Mouse (Mus musculus): Measurements from ENCODE around the gene Gm49395. TPM values are rescaled to one million over a fixed set of nuclear protein-coding genes. Genes with fewer than 3 reads are reported as not detected.

Gene Gm49395
- polyA plus RNA-seq, 1 experiment from 2014 or later, result 1.8 TPM

DNA sequence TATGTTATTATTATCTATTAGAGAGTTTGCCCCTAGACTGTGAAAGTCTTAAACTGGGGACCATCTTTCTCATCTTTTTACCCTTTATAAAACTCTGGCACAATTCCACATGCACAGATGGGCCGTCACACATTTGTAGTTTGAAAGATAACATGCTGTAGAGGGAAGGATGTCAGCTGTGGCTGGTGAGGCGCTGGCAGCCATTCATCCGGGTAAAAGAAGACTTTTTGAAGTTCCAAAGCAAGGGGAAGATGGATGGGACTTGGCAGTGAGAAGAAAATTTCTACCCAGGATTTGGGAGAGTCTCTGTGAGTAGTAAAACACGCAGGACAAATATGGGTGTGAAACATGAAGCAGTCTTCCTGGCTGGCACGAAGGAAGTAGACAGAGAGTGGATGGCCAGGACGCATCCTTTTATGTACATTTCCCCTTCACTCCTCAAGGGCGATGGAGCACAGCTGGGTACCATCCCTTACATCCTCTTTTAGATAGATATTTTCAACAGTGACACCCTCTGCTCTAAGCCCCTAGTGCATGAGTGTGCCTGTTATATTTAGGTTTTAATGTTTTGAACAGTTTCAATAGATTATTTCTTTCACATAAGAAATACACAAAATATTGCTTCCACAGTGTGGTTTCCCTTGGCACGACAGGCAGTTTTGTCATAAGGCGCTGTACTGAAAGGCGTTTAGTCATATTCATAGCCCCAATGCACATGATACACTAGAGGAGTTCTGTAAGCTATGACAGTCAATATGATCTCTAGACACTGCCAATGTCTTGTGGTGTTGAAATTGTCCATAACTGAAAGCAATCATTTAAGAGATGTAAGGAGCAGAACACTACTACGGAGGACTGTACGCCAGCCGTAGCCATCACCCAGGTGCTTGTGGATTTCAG lies 50.8 kb downstream of the Gm49395 start:
- no peak overlapping the region for H3K4me2 ChIP-seq (ENCODE audit: low read length)
- 86% methylated on average over 13 of the region's 13 CpGs for WGBS
- no peaks in the 10 kb centered on the region for H3K9me3 ChIP-seq (replicated peaks; ENCODE audit: control insufficient read depth, low read length, poor library complexity, severe bottlenecking)
- H3K27ac ChIP-seq (ENCODE audit: low read length), result no peak overlapping the region
- no peaks in the 10 kb centered on the region for H3K36me3 ChIP-seq (ENCODE audit: control insufficient read depth, insufficient read depth, low read length)
- H3K4me1 ChIP-seq (ENCODE audit: control insufficient read depth, insufficient read depth, low read length), result no peaks in the 10 kb centered on the region
- ATAC-seq, result no peak
- no peaks in the 10 kb centered on the region for H3K27me3 ChIP-seq (ENCODE audit: control insufficient read depth, insufficient read depth, low read depth, low read length)
- no peak overlapping the region for H3K9ac ChIP-seq (ENCODE audit: low read depth, low read length)
- no peak overlapping the region for H3K4me3 ChIP-seq (ENCODE audit: low read depth, low read length)

DNA sequence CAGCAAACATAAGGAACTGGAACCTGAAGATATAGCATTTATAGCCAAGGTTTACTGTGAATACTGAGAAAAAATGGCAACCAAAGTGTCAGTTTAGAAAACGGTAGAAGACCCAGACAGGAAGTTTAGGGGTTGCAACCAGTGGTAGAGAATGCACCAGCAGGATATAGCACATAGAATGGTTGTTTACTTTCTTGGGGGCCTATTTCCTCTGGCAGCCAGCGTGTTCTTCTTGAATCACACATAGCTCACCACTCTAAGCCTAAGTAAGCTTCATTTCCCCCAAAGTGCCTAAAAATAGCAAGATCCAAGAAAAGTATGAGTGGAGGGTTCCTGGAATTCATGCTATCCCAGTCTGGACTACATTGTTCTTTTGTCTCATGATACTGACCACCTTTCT lies 59.1 kb downstream of the Gm49395 start:
- Histone ChIP-seq H3K4me3 (ENCODE audit: low read depth, low read length) (no peak overlapping the region), H3K9ac (ENCODE audit: low read depth, low read length) (no peak overlapping the region), H3K4me2 (ENCODE audit: low read length) (no peak overlapping the region), H3K4me1 (ENCODE audit: control insufficient read depth, insufficient read depth, low read length) (no peaks in the 10 kb centered on the region), H3K9me3 (replicated peaks; ENCODE audit: control insufficient read depth, low read length, poor library complexity, severe bottlenecking) (no peaks in the 10 kb centered on the region), H3K27ac (ENCODE audit: low read length) (no peak overlapping the region), H3K27me3 (ENCODE audit: control insufficient read depth, insufficient read depth, low read depth, low read length) (no peaks in the 10 kb centered on the region), H3K36me3 (ENCODE audit: control insufficient read depth, insufficient read depth, low read length) (no peaks in the 10 kb centered on the region)
- no peak for ATAC-seq
- whole genome bisulfite sequencing, result 84% methylated on average over 2 of the region's 2 CpGs

DNA sequence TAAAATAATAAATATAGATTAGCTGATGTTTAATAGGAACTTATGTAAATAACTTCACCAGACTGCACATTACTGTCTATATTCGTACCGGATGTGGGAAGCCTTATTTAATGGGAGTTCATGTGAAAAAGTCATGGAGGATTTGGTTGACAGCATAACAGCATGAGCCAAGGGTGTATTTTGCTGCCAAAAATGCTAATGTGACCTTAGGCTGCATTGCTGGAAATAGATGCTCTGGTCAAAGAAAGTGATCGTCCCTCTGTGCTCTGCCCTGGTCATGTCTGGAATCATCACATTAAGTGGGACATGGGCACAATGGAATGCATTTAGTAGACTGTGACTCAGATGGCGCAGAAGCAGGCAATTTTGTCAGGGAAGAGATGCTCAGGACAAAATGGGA lies 64.4 kb downstream of the Gm49395 start:
- H3K4me1 ChIP-seq (ENCODE audit: control insufficient read depth, insufficient read depth, low read length), result no peaks in the 10 kb centered on the region

DNA sequence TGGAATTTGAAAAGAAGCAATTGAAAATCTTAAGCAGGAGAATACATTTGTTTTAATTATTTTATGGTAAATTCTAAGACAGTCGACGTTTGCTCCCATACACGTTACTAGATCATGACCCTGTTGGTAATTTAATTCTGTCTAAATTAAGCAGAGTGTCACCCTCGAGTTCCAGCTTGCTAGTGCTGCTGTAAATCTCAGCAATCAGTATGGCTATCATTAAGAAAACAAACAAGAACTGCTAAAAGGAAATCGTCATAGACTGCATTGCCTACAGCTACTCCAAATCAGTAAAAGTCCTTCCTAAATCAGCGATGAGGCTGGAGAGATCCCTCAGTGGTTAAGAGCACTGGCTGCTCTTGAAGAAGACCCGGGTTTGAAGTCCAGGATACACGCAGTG lies 66.3 kb downstream of the Gm49395 start:
- no peak overlapping the region for H3K27ac ChIP-seq (ENCODE audit: low read length)
- H3K4me2 ChIP-seq (ENCODE audit: low read length), result no peak overlapping the region
- WGBS, result 87% methylated on average over 8 of the region's 8 CpGs
- H3K9ac ChIP-seq (ENCODE audit: low read depth, low read length), result no peak overlapping the region
- H3K36me3 ChIP-seq (ENCODE audit: control insufficient read depth, insufficient read depth, low read length), result no peaks in the 10 kb centered on the region
- H3K4me1 ChIP-seq (ENCODE audit: control insufficient read depth, insufficient read depth, low read length), result no peaks in the 10 kb centered on the region
- no peak for ATAC-seq
- no peaks in the 10 kb centered on the region for H3K27me3 ChIP-seq (ENCODE audit: control insufficient read depth, insufficient read depth, low read depth, low read length)
- H3K4me3 ChIP-seq (ENCODE audit: low read depth, low read length), result no peak overlapping the region
- no peaks in the 10 kb centered on the region for H3K9me3 ChIP-seq (replicated peaks; ENCODE audit: control insufficient read depth, low read length, poor library complexity, severe bottlenecking)

More for the DNA sequence above, 64.4 kb downstream of the Gm49395 start:
- Histone ChIP-seq H3K4me2 (ENCODE audit: low read length) (no peak overlapping the region), H3K36me3 (ENCODE audit: control insufficient read depth, insufficient read depth, low read length) (no peaks in the 10 kb centered on the region), H3K4me3 (ENCODE audit: low read depth, low read length) (no peak overlapping the region), H3K9ac (ENCODE audit: low read depth, low read length) (no peak overlapping the region), H3K27ac (ENCODE audit: low read length) (no peak overlapping the region), H3K9me3 (replicated peaks; ENCODE audit: control insufficient read depth, low read length, poor library complexity, severe bottlenecking) (no peaks in the 10 kb centered on the region), H3K27me3 (ENCODE audit: control insufficient read depth, insufficient read depth, low read depth, low read length) (no peaks in the 10 kb centered on the region)
- no peak for ATAC-seq
- WGBS, result 61% methylated on average over 4 of the region's 4 CpGs

DNA sequence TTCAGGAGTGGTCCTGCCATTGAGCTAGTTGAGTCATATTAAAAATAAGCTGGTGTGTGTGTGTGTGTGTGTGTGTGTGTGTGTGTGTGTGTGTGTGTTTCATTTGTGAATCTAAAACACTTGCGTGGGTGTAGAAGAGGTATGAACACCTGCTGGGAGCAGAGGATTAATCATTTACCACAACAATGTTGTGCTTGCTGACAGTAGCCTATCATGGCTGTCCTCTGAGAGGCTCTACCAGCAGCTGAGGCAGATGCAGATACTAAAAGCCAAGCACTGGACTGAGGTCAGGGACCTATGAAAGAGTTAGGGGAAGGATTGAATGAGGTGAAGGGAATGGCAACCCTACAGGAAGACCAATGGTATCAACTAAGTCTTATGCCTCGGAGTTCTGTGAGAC lies 68.6 kb downstream of the Gm49395 start:
- Histone ChIP-seq H3K4me1 (ENCODE audit: control insufficient read depth, insufficient read depth, low read length) (no peaks in the 10 kb centered on the region), H3K4me2 (ENCODE audit: low read length) (no peak overlapping the region), H3K27ac (ENCODE audit: low read length) (no peak overlapping the region), H3K27me3 (ENCODE audit: control insufficient read depth, insufficient read depth, low read depth, low read length) (no peaks in the 10 kb centered on the region), H3K9me3 (replicated peaks; ENCODE audit: control insufficient read depth, low read length, poor library complexity, severe bottlenecking) (no peaks in the 10 kb centered on the region), H3K4me3 (ENCODE audit: low read depth, low read length) (no peak overlapping the region), H3K9ac (ENCODE audit: low read depth, low read length) (no peak overlapping the region), H3K36me3 (ENCODE audit: control insufficient read depth, insufficient read depth, low read length) (no peaks in the 10 kb centered on the region)
- 91% methylated on average over 2 of the region's 2 CpGs for WGBS
- no peak for ATAC-seq

DNA sequence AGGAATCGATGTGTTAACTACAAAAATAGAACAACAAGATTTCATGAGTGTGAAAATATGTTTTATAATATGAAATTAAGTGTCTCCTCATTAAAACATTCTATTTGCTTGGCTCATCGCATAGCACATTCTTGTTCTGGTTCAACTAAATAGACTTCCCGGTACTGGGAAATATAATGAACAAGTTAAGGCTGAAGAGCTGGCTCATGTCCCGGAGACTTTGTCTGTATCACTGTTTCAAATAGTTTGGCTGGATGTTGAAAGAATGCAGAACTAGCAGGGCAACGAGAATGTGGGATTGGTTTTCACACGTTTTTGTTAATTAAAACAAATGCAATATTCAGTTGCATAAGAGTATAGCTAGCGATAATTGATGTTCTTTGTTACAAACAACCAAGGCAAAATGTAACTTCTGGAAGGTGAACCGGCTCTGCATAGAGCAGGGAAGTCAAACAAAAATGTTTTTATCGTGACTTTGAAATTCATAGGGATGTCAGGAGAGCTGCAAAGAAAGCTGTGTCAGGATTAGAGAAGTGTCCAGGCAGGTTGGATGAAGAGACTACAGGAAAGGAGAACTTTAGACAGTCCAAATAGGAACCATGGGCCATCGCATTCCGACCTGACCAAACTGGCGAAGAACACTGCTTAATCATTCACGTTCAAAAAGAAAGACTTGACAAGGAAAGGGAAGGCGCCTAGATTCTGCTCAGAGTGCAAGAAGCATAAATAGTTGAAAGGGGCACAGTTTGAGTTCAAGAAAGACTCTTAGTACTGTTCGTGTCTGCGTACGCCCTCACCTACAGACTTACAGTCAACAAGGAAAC lies 70.3 kb downstream of the Gm49395 start:
- 85% methylated on average over 17 of the region's 17 CpGs for WGBS
- Histone ChIP-seq H3K36me3 (ENCODE audit: control insufficient read depth, insufficient read depth, low read length) (no peaks in the 10 kb centered on the region), H3K4me2 (ENCODE audit: low read length) (no peak overlapping the region), H3K27ac (ENCODE audit: low read length) (no peak overlapping the region), H3K4me3 (ENCODE audit: low read depth, low read length) (no peak overlapping the region), H3K9ac (ENCODE audit: low read depth, low read length) (no peak overlapping the region), H3K27me3 (ENCODE audit: control insufficient read depth, insufficient read depth, low read depth, low read length) (no peaks in the 10 kb centered on the region), H3K9me3 (replicated peaks; ENCODE audit: control insufficient read depth, low read length, poor library complexity, severe bottlenecking) (no peaks in the 10 kb centered on the region), H3K4me1 (ENCODE audit: control insufficient read depth, insufficient read depth, low read length) (no peaks in the 10 kb centered on the region)
- no peak for ATAC-seq

DNA sequence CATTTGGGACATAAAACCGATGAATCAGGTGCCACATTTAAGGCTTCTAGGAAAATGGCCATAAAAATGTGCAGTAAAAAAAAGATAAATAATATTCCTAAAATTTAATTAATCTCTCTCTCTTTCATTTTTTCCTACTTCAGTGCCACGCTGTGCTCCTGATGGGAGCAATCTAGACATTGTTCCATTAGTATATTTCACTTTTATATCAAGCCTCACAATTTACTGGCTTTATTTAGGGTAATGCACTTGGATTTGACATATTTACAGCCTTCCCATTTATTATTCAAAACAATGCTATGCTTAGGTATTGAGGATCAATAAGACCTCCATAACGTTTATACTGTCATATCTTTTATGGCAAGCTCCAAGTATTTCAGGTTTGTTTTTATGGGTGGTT lies 76.3 kb downstream of the Gm49395 start:
- H3K9me3 ChIP-seq (replicated peaks; ENCODE audit: control insufficient read depth, low read length, poor library complexity, severe bottlenecking), result no peaks in the 10 kb centered on the region
- whole genome bisulfite sequencing, result 86% methylated on average over 3 of the region's 3 CpGs
- H3K9ac ChIP-seq (ENCODE audit: low read depth, low read length), result no peak overlapping the region
- no peak for ATAC-seq
- H3K4me1 ChIP-seq (ENCODE audit: control insufficient read depth, insufficient read depth, low read length), result no peaks in the 10 kb centered on the region
- no peak overlapping the region for H3K4me2 ChIP-seq (ENCODE audit: low read length)
- H3K36me3 ChIP-seq (ENCODE audit: control insufficient read depth, insufficient read depth, low read length), result no peaks in the 10 kb centered on the region
- H3K27ac ChIP-seq (ENCODE audit: low read length), result no peak overlapping the region
- no peak overlapping the region for H3K4me3 ChIP-seq (ENCODE audit: low read depth, low read length)
- no peaks in the 10 kb centered on the region for H3K27me3 ChIP-seq (ENCODE audit: control insufficient read depth, insufficient read depth, low read depth, low read length)

DNA sequence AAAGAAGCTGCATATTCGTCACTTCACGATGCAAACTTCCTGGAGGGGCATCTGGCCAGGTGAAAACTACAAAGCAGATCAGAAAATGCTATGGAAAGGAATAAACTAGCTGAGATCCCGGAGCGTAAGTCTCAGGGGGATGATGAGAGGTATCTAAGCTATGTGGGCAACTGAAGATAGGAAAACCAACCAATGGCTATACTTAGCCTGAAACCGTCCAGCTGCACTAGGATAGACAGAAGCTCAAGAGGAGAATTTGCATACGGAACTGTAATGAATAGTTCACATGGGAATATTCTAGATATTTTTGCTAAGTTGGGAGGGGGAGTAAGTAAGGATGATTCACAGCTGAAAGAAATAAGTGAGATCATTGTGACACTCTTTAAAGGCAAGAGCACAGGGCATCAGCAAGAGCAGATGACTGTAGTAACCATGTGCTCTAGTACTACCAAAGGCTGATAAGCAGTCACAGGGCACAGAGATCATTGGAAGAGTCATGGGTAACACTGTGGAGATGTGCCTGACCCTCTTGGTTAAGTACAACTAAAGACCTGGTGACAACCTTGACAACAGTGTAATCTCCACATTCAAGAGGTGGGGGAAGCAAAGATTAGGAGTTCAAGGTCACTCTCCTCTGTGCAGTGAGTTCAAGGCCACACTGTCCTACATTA lies 79.5 kb downstream of the Gm49395 start:
- H3K27me3 ChIP-seq (ENCODE audit: control insufficient read depth, insufficient read depth, low read depth, low read length), result no peaks in the 10 kb centered on the region
- no peak overlapping the region for H3K27ac ChIP-seq (ENCODE audit: low read length)
- no peak overlapping the region for H3K9ac ChIP-seq (ENCODE audit: low read depth, low read length)
- H3K4me2 ChIP-seq (ENCODE audit: low read length), result no peak overlapping the region
- no peaks in the 10 kb centered on the region for H3K4me1 ChIP-seq (ENCODE audit: control insufficient read depth, insufficient read depth, low read length)
- no peaks in the 10 kb centered on the region for H3K9me3 ChIP-seq (replicated peaks; ENCODE audit: control insufficient read depth, low read length, poor library complexity, severe bottlenecking)
- no peaks in the 10 kb centered on the region for H3K36me3 ChIP-seq (ENCODE audit: control insufficient read depth, insufficient read depth, low read length)
- no peak overlapping the region for H3K4me3 ChIP-seq (ENCODE audit: low read depth, low read length)
- ATAC-seq, result no peak
- 91% methylated on average over 6 of the region's 6 CpGs for WGBS
